Mouse (Mus musculus) stomach, postnatal 0 days (tissue): ENCODE results near the gene Ostn. TPM values are rescaled to one million over a fixed set of nuclear protein-coding genes. Genes with fewer than 3 reads are reported as not detected.
A peak's percentile ranks its signal among the peaks of the same experiment; 100 is the strongest.

Experiments used
- ATAC-seq: fragments of 200-750 bp; cut with Nextera tagmentation; 2 replicates; pipeline ENCODE4 v1.8.0; 2017; ENCODE audit not compliant: low FRiP score, low TSS enrichment
- DNase-seq: peaks from one replicate; pipeline ENCODE4 v3.0.0-alpha.2; 2016; ENCODE audit warnings: low spot score
- H3K27ac ChIP-seq: fragments of 300-500 bp; sonication (generic); replicated peaks from 2 replicates; pipeline ENCODE4 v1.5.1; 2014; ENCODE audit warnings: mild to moderate bottlenecking, control low read depth
- H3K27me3 ChIP-seq: fragments of 300-500 bp; sonication (generic); 2 replicates; pipeline ENCODE4 v1.6.1; 2014; ENCODE audit warnings: low read length; ENCODE audit not compliant: control insufficient read depth, insufficient read depth
- H3K36me3 ChIP-seq: fragments of 300-500 bp; sonication (generic); 2 replicates; pipeline ENCODE4 v1.6.1; 2014; ENCODE audit warnings: low read length, mixed read lengths; ENCODE audit not compliant: control insufficient read depth, insufficient read depth
- H3K4me1 ChIP-seq: fragments of 300-500 bp; sonication (generic); replicated peaks from 2 replicates; pipeline ENCODE4 v1.6.1; 2014; ENCODE audit warnings: antibody characterized with exemption; ENCODE audit not compliant: control insufficient read depth, insufficient read depth
- H3K4me2 ChIP-seq: fragments of 300-500 bp; sonication (generic); replicated peaks from 2 replicates; pipeline ENCODE4 v1.6.1; 2014; ENCODE audit warnings: low read depth, mild to moderate bottlenecking, control low read depth, moderate library complexity
- H3K4me3 ChIP-seq: fragments of 300-500 bp; sonication (generic); 2 replicates; pipeline ENCODE4 v1.5.1; 2014; ENCODE audit warnings: low read depth, low read length, control low read depth
- H3K9ac ChIP-seq: fragments of 300-500 bp; sonication (generic); 2 replicates; pipeline ENCODE4 v1.6.1; 2014; ENCODE audit warnings: mild to moderate bottlenecking, low read length, control low read depth, mixed read lengths
- H3K9me3 ChIP-seq: fragments of 300-500 bp; sonication (generic); 2 replicates; pipeline ENCODE4 v1.6.1; 2016; ENCODE audit warnings: low read length; ENCODE audit not compliant: control insufficient read depth
- CTCF ChIP-seq: IDR thresholded peaks from 2 replicates; pipeline ENCODE4 v1.5.1; 2016; ENCODE audit warnings: antibody characterized with exemption, low read depth, mild to moderate bottlenecking, moderate library complexity
- EP300 ChIP-seq: optimal IDR thresholded peaks from 2 replicates; pipeline ENCODE3; 2016; ENCODE audit warnings: antibody characterized with exemption
- WGBS: fragments of 180-500 bp; shearing (Covaris S2); extraction: QIAGEN DNeasy Blood & Tissue Kit; methylation state at CpG from one replicate; pipeline ENCODE4 v1.1.7; 2014; 5-methylcytosine and 5-hydroxymethylcytosine counted together
- polyA plus RNA-seq: library from polyadenylated mRNA; unstranded; fragments of >200 nt; fragmentation: Nextera tagmentation; extraction: Ambion mirVana; gene quantifications from 2 replicates; pipeline ENCODE4 v1.2.1, GENCODE M21; 2015

Gene Ostn
- polyA plus RNA-seq, 1 experiment from 2014 or later: not detected

DNA sequence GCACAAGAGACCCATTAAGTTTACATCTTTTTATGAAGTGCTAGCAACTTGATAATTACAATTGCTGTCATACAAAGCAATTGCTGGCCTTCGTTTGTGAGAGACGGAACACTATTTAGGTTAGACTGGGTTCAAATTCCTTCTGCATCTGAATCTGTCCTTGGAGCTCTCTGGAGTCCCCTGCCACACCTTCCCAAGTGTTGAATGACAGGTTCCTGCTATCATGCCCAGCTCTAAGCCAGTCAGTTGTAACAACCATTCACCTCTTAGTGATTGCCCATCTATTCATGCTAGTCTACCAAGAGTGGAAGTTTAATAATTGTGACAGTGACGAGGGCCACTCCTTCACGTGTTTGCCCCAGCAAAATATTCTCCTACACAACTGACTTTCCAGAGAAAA, 74.9 kb downstream of the Ostn start:
- Histone ChIP-seq H3K4me3 (no peak overlapping the region), H3K9ac (no peak overlapping the region), H3K4me1 (no peaks in the 10 kb centered on the region), H3K36me3 (no peaks in the 10 kb centered on the region), H3K4me2 (no peak overlapping the region), H3K9me3 (no peaks in the 10 kb centered on the region), H3K27me3 (no peaks in the 10 kb centered on the region), H3K27ac (no peak overlapping the region)
- TF ChIP-seq EP300 (no peak), CTCF (no peak)
- DNase-seq (no peak), ATAC-seq (no peak)
- WGBS: 77% methylated on average over 4 of the region's 4 CpGs

DNA sequence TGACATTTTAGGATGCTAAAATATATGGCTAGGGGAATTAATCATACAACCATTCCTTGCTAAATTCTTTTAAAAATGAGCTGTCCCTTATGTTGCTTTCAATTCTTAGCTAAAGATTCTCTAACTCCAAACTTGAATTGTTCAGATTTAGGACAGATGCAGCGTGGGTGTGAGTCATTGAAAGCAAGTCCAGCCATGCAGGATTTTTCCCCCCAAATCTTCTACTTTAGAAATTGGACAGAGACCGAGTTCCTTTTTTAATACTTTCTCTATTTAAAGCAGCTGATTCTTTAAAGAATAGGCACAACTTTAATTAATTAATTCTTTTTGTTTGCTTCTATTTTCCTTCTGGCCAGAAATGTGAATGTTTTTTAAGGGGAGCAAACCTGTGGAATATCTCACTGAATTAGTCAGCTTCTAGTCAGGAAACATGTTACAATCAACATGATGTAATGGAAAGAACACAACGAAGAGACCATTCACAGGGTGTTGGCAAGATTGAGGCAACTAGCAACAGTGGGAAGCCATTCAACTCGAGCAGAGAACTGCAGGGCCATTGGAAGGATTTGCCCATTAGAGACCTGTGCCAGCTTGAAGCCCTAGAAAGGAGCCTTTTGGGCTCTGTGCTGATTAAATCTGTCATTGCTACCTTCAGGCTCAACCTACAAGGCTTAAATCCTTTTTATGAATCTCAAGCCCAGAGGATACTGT, 77.8 kb downstream of the Ostn start:
- H3K27me3 ChIP-seq: no peaks in the 10 kb centered on the region
- ATAC-seq (no peak), DNase-seq (no peak)
- no peak overlapping the region for H3K27ac ChIP-seq
- 50% methylated on average over 4 of the region's 4 CpGs for WGBS
- H3K4me3 ChIP-seq: no peak overlapping the region
- no peaks in the 10 kb centered on the region for H3K36me3 ChIP-seq
- H3K4me1 ChIP-seq: no peaks in the 10 kb centered on the region; the same call in 1 of the 2 replicates
- TF ChIP-seq CTCF: no peak
- no peak for TF ChIP-seq EP300
- H3K4me2 ChIP-seq: no peak overlapping the region
- H3K9me3 ChIP-seq: no peaks in the 10 kb centered on the region
- no peak overlapping the region for H3K9ac ChIP-seq

DNA sequence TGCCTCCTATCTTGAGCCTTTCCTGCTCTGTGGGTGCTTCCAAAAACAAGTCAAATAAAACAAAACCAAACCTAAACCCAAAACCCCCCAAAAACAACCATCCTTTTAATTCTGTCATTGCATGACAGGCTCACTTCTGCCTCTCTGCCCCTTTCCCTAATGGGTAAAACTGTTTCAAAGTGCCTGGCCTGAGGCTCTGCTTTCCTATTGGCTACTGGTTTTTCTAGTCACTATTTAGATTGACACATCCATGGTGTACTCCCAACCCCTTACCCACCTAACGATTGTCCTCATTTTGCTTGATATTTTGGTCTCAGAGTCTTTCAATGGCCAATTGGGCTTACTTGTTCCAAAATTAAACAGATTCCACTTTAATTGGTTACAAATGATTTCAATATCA, 78.4 kb downstream of the Ostn start:
- Histone ChIP-seq H3K36me3 (no peaks in the 10 kb centered on the region), H3K27ac (no peak overlapping the region), H3K27me3 (no peaks in the 10 kb centered on the region), H3K4me3 (no peak overlapping the region), H3K9me3 (no peaks in the 10 kb centered on the region), H3K9ac (no peak overlapping the region), H3K4me1 (peaks cover 2% of the 10 kb centered on the region; the same call in 1 of the 2 replicates), H3K4me2 (no peak overlapping the region)
- ATAC-seq: no peak
- no peak for DNase-seq
- WGBS: 79% methylated on average over 1 of the region's 1 CpGs
- TF ChIP-seq CTCF (no peak), EP300 (no peak)

DNA sequence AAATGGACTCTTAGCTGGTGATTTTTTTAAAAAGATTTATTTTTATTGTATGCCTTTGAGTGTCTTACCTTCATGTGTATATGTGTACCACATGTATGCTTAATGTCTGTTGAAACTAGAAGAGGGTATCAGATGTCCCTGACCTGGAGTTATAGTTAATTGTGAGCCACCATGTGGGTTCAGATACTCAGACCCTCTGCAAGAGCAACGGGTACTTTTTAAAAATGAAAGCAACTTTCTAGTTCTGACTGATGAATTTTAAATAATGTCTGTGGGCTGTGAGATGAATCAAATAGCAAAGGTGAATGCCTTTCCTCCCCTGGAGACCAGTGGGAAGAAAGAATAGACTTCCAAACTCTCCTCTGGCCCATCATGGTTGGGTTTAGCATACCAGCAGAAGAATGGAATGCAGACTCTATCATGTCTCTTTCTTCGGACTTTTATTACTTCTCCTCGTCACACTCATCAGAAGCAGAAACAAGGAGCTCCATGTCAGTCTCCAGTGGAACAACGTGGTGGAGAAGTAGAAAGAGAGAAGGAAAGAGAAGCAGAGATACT, 79.6 kb downstream of the Ostn start:
- Histone ChIP-seq H3K9me3 (no peaks in the 10 kb centered on the region), H3K27ac (no peak overlapping the region), H3K4me2 (no peak overlapping the region), H3K4me3 (no peak overlapping the region), H3K4me1 (peaks cover 2% of the 10 kb centered on the region; the same call in 1 of the 2 replicates), H3K36me3 (no peaks in the 10 kb centered on the region), H3K27me3 (no peaks in the 10 kb centered on the region), H3K9ac (no peak overlapping the region)
- DNase-seq: no peak
- 66% methylated on average over 4 of the region's 4 CpGs for WGBS
- no peak for ATAC-seq
- TF ChIP-seq EP300 (no peak), CTCF (no peak)

DNA sequence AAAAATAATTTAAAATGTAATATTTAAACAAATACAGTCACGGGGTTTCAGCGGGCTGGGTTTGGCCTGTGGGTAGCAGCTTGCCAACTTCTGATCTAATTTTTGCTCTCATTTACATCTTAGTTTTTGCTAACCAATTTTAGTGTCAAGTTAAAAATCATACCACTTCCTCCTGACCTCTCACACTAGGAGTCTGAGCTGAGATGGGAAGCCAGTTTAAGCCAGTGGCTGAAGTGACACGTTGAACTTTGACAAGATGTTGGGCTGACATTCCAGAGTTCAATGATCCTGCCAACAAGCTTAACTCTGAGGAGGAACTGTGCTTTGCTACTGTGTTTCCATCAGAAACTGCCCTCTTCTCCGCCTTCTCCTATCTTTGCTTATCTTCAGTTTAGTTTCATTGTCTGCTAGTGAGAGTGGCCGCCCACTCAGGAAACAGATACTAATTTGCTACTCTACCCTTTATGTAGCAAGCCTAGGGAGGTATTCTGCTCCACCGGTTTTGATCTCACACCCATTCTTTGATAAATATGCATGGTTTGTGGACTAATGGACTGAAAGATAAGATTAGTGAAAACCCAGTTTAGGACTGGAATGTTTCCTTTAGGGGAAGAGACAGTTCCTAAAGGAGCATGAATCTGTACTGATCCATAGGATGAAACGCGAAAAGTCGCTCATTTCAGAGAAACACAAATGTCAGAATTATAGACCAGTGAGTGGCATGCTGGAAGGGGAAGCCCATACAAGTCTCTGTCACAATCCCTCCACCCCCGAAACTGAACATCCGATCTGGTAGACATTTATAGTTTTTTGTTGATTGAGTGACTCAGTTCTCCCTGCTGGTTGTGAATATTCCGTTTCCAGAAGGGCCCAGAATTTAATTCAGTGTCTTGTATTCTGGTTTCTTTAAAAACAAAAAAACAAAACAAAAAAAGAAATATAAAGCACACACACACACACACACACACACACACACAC, 80.6 kb downstream of the Ostn start:
- ATAC-seq: peak; percentile 24; the same call in 1 of the 2 replicates
- H3K4me1 ChIP-seq: peaks cover 2% of the 10 kb centered on the region; the same call in 1 of the 2 replicates
- peak overlapping the region; percentile 82 for H3K4me3 ChIP-seq
- H3K27me3 ChIP-seq: no peaks in the 10 kb centered on the region
- H3K36me3 ChIP-seq: no peaks in the 10 kb centered on the region
- H3K4me2 ChIP-seq: peak overlapping the region; percentile 56
- H3K9me3 ChIP-seq: no peaks in the 10 kb centered on the region
- H3K27ac ChIP-seq: peak overlapping the region; percentile 98
- 27% methylated on average over 12 of the region's 12 CpGs for WGBS
- no peak for TF ChIP-seq EP300
- peak; percentile 23 for DNase-seq
- peak overlapping the region; percentile 99 for H3K9ac ChIP-seq
